Mouse (Mus musculus) liver, embryonic 16.5 days (tissue): ENCODE measurements around the gene Git2. TPM values are rescaled to one million over a fixed set of nuclear protein-coding genes. Genes with fewer than 3 reads are reported as not detected.

ENCODE experiments used
- ATAC-seq: fragments of 200-750 bp; cut with Nextera tagmentation; 2 replicates; pipeline ENCODE4 v1.8.0; 2017; ENCODE audit warnings: low read depth, mild to moderate bottlenecking, moderate number of reproducible peaks, moderate library complexity
- H3K27ac ChIP-seq: fragments of 300-500 bp; sonication (generic); 2 replicates; pipeline ENCODE4 v1.5.1; 2014; ENCODE audit warnings: mild to moderate bottlenecking, low read length
- H3K27me3 ChIP-seq: fragments of 300-500 bp; sonication (generic); 2 replicates; pipeline ENCODE4 v1.6.1; 2014; ENCODE audit warnings: low read depth, low read length, mixed read lengths; ENCODE audit not compliant: control insufficient read depth, insufficient read depth
- H3K36me3 ChIP-seq: fragments of 300-500 bp; sonication (generic); 2 replicates; pipeline ENCODE4 v1.6.1; 2014; ENCODE audit warnings: mild to moderate bottlenecking; ENCODE audit not compliant: control insufficient read depth, insufficient read depth
- H3K4me1 ChIP-seq: fragments of 300-500 bp; sonication (generic); 2 replicates; pipeline ENCODE4 v1.6.1; 2014; ENCODE audit warnings: low read depth, low read length, mixed read lengths; ENCODE audit not compliant: control insufficient read depth
- H3K4me2 ChIP-seq: fragments of 300-500 bp; sonication (generic); 2 replicates; pipeline ENCODE4 v1.6.1; 2014; ENCODE audit warnings: low read depth, low read length, mixed read lengths
- H3K4me3 ChIP-seq: fragments of 300-500 bp; sonication (generic); 2 replicates; pipeline ENCODE4 v1.5.1; 2014; ENCODE audit warnings: low read depth, mild to moderate bottlenecking, low read length
- H3K9ac ChIP-seq: fragments of 300-500 bp; sonication (generic); 2 replicates; pipeline ENCODE4 v1.6.1; 2014; ENCODE audit warnings: low read depth, low read length
- H3K9me3 ChIP-seq: fragments of 300-500 bp; sonication (generic); replicated peaks from 2 replicates; pipeline ENCODE4 v1.6.1; 2016; ENCODE audit warnings: low read length; ENCODE audit not compliant: control insufficient read depth
- WGBS: fragments of 180-500 bp; shearing (Covaris S2); extraction: QIAGEN DNeasy Blood & Tissue Kit; methylation state at CpG from one replicate; pipeline ENCODE4 v1.1.7; 2014; ENCODE audit not compliant: insufficient replicate concordance; 5-methylcytosine and 5-hydroxymethylcytosine counted together
- polyA plus RNA-seq: library from polyadenylated mRNA; unstranded; fragments of >200 nt; fragmentation: Nextera tagmentation; extraction: Ambion mirVana; gene quantifications from 2 replicates; pipeline ENCODE4 v1.2.1, GENCODE M21; 2015

Gene Git2
- polyA plus RNA-seq, 1 experiment from 2014 or later = 16.1 TPM

GRCm38 (mm10) chr5:114801841-114802240, 26.5 kb upstream of the Git2 start:
- H3K4me1 ChIP-seq = peaks cover 28% of the 10 kb centered on the region
- H3K9me3 ChIP-seq = no peaks in the 10 kb centered on the region
- ATAC-seq = no peak
- no peak overlapping the region for H3K4me2 ChIP-seq
- H3K27ac ChIP-seq = no peak overlapping the region
- no peak overlapping the region for H3K4me3 ChIP-seq
- H3K27me3 ChIP-seq = no peaks in the 10 kb centered on the region
- peaks cover 48% of the 10 kb centered on the region for H3K36me3 ChIP-seq
- H3K9ac ChIP-seq = no peak overlapping the region
- WGBS = 88% methylated on average over 6 of the region's 6 CpGs

GRCm38 (mm10) chr5:114801049-114801448, 25.7 kb upstream of the Git2 start:
- no peaks in the 10 kb centered on the region for H3K27me3 ChIP-seq
- peaks cover 53% of the 10 kb centered on the region for H3K36me3 ChIP-seq

GRCm38 (mm10) chr5:114799848-114800247, 24.5 kb upstream of the Git2 start:
- H3K4me2 ChIP-seq = no peak overlapping the region
- peaks cover 51% of the 10 kb centered on the region for H3K36me3 ChIP-seq
- no peak overlapping the region for H3K4me3 ChIP-seq
- no peak for ATAC-seq
- WGBS = 62% methylated on average over 11 of the region's 11 CpGs
- no peaks in the 10 kb centered on the region for H3K27me3 ChIP-seq
- no peak overlapping the region for H3K9ac ChIP-seq
- no peak overlapping the region for H3K27ac ChIP-seq
- peaks cover 19% of the 10 kb centered on the region for H3K4me1 ChIP-seq
- no peaks in the 10 kb centered on the region for H3K9me3 ChIP-seq

More at GRCm38 (mm10) chr5:114801049-114801448, 25.7 kb upstream of the Git2 start:
- ATAC-seq = peak; percentile 75
- H3K4me3 ChIP-seq = no peak overlapping the region
- H3K4me1 ChIP-seq = peaks cover 25% of the 10 kb centered on the region
- H3K9ac ChIP-seq = no peak overlapping the region
- no peak overlapping the region for H3K4me2 ChIP-seq
- 20% methylated on average over 8 of the region's 8 CpGs for WGBS
- no peaks in the 10 kb centered on the region for H3K9me3 ChIP-seq
- H3K27ac ChIP-seq = no peak overlapping the region

GRCm38 (mm10) chr5:114797253-114797652, 21.9 kb upstream of the Git2 start:
- WGBS = 87% methylated on average over 8 of the region's 8 CpGs
- Histone ChIP-seq H3K9ac (no peak overlapping the region), H3K4me1 (peaks cover 28% of the 10 kb centered on the region), H3K4me3 (no peak overlapping the region), H3K9me3 (no peaks in the 10 kb centered on the region), H3K4me2 (no peak overlapping the region), H3K36me3 (peaks cover 43% of the 10 kb centered on the region), H3K27ac (no peak overlapping the region), H3K27me3 (no peaks in the 10 kb centered on the region)
- ATAC-seq = no peak

GRCm38 (mm10) chr5:114796299-114797012, 21.1 kb upstream of the Git2 start:
- WGBS = 69% methylated on average over 40 of the region's 40 CpGs
- Histone ChIP-seq H3K9ac (no peak overlapping the region), H3K4me1 (peaks cover 24% of the 10 kb centered on the region), H3K36me3 (peaks cover 43% of the 10 kb centered on the region), H3K27ac (no peak overlapping the region), H3K4me3 (peak overlapping the region; percentile 35; the same call in 1 of the 2 replicates), H3K9me3 (no peaks in the 10 kb centered on the region), H3K27me3 (no peaks in the 10 kb centered on the region), H3K4me2 (peak overlapping the region; percentile 44)
- no peak for ATAC-seq

- no peak overlapping the region for H3K4me2 ChIP-seq
- no peak for ATAC-seq
- H3K27me3 ChIP-seq = no peaks in the 10 kb centered on the region
- no peak overlapping the region for H3K27ac ChIP-seq
- no peak overlapping the region for H3K9ac ChIP-seq
- H3K4me3 ChIP-seq = no peak overlapping the region
- H3K36me3 ChIP-seq = peaks cover 39% of the 10 kb centered on the region
- no peaks in the 10 kb centered on the region for H3K9me3 ChIP-seq
- WGBS = 78% methylated on average over 9 of the region's 9 CpGs
- H3K4me1 ChIP-seq = peaks cover 18% of the 10 kb centered on the region
Measured at GRCm38 (mm10) chr5:114795653-114796052, 20.3 kb upstream of the Git2 start.

GRCm38 (mm10) chr5:114795231-114795630, 19.9 kb upstream of the Git2 start:
- Histone ChIP-seq H3K4me1 (peaks cover 18% of the 10 kb centered on the region), H3K9ac (no peak overlapping the region), H3K27me3 (no peaks in the 10 kb centered on the region), H3K27ac (no peak overlapping the region), H3K36me3 (peaks cover 35% of the 10 kb centered on the region), H3K4me3 (no peak overlapping the region), H3K9me3 (no peaks in the 10 kb centered on the region), H3K4me2 (no peak overlapping the region)
- peak; percentile 66 for ATAC-seq
- WGBS = 60% methylated on average over 9 of the region's 9 CpGs

- Histone ChIP-seq H3K4me3 (no peak overlapping the region), H3K27ac (peak overlapping the region; percentile 2; the same call in 1 of the 2 replicates), H3K9ac (no peak overlapping the region), H3K4me1 (peaks cover 18% of the 10 kb centered on the region), H3K27me3 (no peaks in the 10 kb centered on the region), H3K9me3 (no peaks in the 10 kb centered on the region), H3K36me3 (peaks cover 31% of the 10 kb centered on the region), H3K4me2 (no peak overlapping the region)
- 70% methylated on average over 4 of the region's 4 CpGs for WGBS
- ATAC-seq = no peak
Measured at GRCm38 (mm10) chr5:114794609-114795008, 19.3 kb upstream of the Git2 start.

- H3K9ac ChIP-seq = no peak overlapping the region
- peak; percentile 71 for ATAC-seq
- H3K4me3 ChIP-seq = no peak overlapping the region
- no peaks in the 10 kb centered on the region for H3K9me3 ChIP-seq
- H3K4me1 ChIP-seq = peaks cover 18% of the 10 kb centered on the region
- no peaks in the 10 kb centered on the region for H3K27me3 ChIP-seq
- peaks cover 34% of the 10 kb centered on the region for H3K36me3 ChIP-seq
- no peak overlapping the region for H3K4me2 ChIP-seq
- WGBS = 72% methylated on average over 7 of the region's 7 CpGs
- no peak overlapping the region for H3K27ac ChIP-seq
Measured at GRCm38 (mm10) chr5:114793317-114793716, 18.0 kb upstream of the Git2 start.
